Mouse (Mus musculus) cortical plate, adult 2 months (tissue): Measurements from ENCODE around the gene Atp6v1d. TPM values are rescaled to one million over a fixed set of nuclear protein-coding genes. Genes with fewer than 3 reads are reported as not detected.

Experiments
- H3K27ac ChIP-seq: fragments of 200-500 bp; 2 replicates; pipeline ENCODE4 v1.5.1; 2012; ENCODE audit warnings: low read length, control low read depth, inconsistent platforms; ENCODE audit not compliant: insufficient read depth
- H3K4me1 ChIP-seq: fragments of 200-500 bp; 2 replicates; pipeline ENCODE4 v1.6.1; 2011; ENCODE audit warnings: low read length; ENCODE audit not compliant: control insufficient read depth, insufficient read depth
- H3K4me3 ChIP-seq: fragments of 200-500 bp; 2 replicates; pipeline ENCODE4 v1.5.1; 2011; ENCODE audit warnings: mild to moderate bottlenecking, low read length, control low read depth; ENCODE audit not compliant: insufficient read depth
- CTCF ChIP-seq: fragments of 200-500 bp; IDR thresholded peaks from 2 replicates; pipeline ENCODE4 v1.5.1; 2011; ENCODE audit warnings: mild to moderate bottlenecking, control low read depth, low read length; ENCODE audit not compliant: insufficient read depth; ENCODE audit errors: extremely low read depth
- POLR2A ChIP-seq: fragments of 200-500 bp; IDR thresholded peaks from 2 replicates; pipeline ENCODE4 v1.6.1; 2011; ENCODE audit warnings: mild to moderate bottlenecking, low read length, control low read depth; ENCODE audit not compliant: insufficient read depth; ENCODE audit errors: extremely low read depth
- polyA plus RNA-seq: library from polyadenylated mRNA; depleted of rRNA; stranded (reverse); fragments of >200 nt; gene quantifications from 2 replicates; pipeline ENCODE4 v1.2.3, GENCODE M21; 2012; rRNA removed

The Atp6v1d gene
- polyA plus RNA-seq, 1 experiment, result 244 TPM

DNA sequence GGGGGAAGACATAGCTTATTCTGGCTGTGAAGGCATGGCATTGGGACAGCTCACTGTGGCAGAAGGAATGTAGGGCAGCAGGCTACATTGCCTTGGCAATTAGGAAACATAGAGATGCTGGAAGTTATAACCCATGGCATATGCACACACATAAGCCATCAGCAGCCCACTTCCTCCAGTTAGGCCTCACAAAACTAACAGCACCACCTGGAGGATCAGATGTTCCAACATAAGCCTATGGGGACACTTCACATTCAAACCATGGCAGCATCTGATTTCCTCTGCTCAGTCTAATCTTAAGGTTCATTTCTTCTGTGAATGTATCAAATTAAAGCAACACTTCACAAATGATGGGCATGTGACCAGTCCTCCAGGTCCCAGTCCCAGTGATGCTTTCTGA, 47.0 kb downstream of the Atp6v1d start:
- TF ChIP-seq CTCF (no peak), POLR2A (no peak)
- H3K4me1 ChIP-seq, result no peaks in the 10 kb centered on the region
- no peak overlapping the region for H3K4me3 ChIP-seq
- H3K27ac ChIP-seq, result no peak overlapping the region

GRCm38 (mm10) chr12:78801836-78802235, 59.6 kb downstream of the Atp6v1d start:
- no peak overlapping the region for H3K27ac ChIP-seq
- H3K4me1 ChIP-seq, result no peaks in the 10 kb centered on the region
- H3K4me3 ChIP-seq, result no peak overlapping the region
- no peak for TF ChIP-seq POLR2A
- no peak for TF ChIP-seq CTCF

DNA sequence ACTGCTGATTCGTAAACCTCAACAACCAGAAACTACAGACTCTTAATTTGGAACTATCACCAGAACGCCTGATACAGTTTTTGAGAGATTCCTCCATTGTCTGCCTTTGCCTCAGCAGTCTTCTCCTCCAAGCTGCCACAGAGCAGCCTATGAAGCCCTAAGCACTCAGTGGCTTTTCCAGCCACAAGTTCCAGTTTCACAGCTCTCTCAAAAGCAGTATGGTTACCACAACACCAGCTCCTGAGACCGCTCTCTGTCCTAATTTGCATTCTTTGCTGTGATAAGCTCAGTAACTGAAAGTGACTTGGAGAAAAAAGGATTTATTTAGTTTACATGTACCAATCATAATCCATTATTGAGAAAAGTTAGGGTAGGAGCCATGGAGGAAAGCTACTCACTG, 61.4 kb downstream of the Atp6v1d start:
- TF ChIP-seq POLR2A (no peak), CTCF (no peak)
- no peak overlapping the region for H3K4me3 ChIP-seq
- no peak overlapping the region for H3K27ac ChIP-seq
- H3K4me1 ChIP-seq, result no peaks in the 10 kb centered on the region

DNA sequence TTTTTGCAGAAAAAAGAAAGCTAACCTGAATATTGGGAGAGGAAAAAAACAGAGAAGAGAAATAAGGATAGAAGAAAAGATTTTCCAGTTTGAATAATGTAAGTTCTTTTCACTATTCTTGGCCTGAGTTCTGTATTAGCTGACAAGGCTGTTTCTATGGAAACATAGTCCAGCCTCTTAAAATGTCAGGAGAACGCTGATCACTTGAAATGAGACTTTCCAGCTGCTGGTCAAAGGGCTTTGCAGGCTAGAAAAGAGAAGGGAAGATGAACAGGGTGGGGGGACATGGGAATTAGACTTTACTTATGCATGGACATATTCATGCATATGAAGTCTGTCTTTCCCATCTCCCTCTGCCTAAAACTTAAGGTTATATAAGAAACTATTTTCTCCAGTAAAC, 67.2 kb downstream of the Atp6v1d start:
- Histone ChIP-seq H3K27ac (no peak overlapping the region), H3K4me1 (peaks cover 1% of the 10 kb centered on the region; the same call in 1 of the 2 replicates), H3K4me3 (no peak overlapping the region)
- TF ChIP-seq POLR2A (no peak), CTCF (no peak)

DNA sequence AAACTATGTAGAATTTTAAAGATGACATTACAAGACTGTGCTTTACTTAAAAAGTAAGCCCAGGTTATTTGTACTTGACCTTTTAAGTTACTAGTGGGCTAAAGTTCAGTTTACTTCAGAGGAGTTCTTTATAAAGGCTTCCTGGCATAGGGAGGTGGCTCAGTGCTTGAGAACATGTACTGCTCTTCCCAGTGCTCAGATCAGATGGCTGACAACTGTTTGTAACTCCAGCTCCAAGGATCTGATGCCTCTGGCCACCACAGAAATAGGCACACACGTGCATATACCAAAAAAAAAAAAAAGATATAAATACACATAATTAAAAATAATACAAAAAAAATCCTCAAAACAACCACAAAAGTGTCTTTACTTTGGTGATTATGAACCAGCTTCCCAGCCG, 70.6 kb downstream of the Atp6v1d start:
- Histone ChIP-seq H3K27ac (no peak overlapping the region), H3K4me1 (peaks cover 1% of the 10 kb centered on the region; the same call in 1 of the 2 replicates), H3K4me3 (no peak overlapping the region)
- TF ChIP-seq POLR2A (no peak), CTCF (no peak)

Other genes with a start within 250 kb of the Atp6v1d start
- gene Fam71d, start 170.1 kb downstream of the Atp6v1d start, polyA plus RNA-seq, result 0.17 and 0.23 TPM in 2 replicates
- gene Mpp5, start 112.7 kb downstream of the Atp6v1d start, polyA plus RNA-seq, result 11.4 and 12.5 TPM in 2 replicates
- 27.2 and 28.8 TPM in 2 replicates for gene Eif2s1, start 181 bp upstream of the Atp6v1d start, polyA plus RNA-seq
- 0.11 and 0.21 TPM in 2 replicates for gene Plek2, start 45.3 kb upstream of the Atp6v1d start, polyA plus RNA-seq
- gene Tmem229b, start 146.0 kb upstream of the Atp6v1d start, polyA plus RNA-seq, result 20.9 and 21.5 TPM in 2 replicates
- 19.5 and 22.3 TPM in 2 replicates for gene Plekhh1, start 167.5 kb upstream of the Atp6v1d start, polyA plus RNA-seq
- 11.0 and 12.8 TPM in 2 replicates for gene Pigh, start 228.0 kb upstream of the Atp6v1d start, polyA plus RNA-seq